Mouse (Mus musculus): ENCODE data around the gene Borcs5. TPM values are rescaled to one million over a fixed set of nuclear protein-coding genes. Genes with fewer than 3 reads are reported as not detected.

The Borcs5 gene
- total and polyA plus RNA-seq, 3 experiments: 10.2 to 16.4 (median 10.4) TPM

GRCm38 (mm10) chr6:134713897-134714296, 74.6 kb downstream of the Borcs5 start:
- Histone ChIP-seq H3K27ac (ENCODE audit: insufficient read depth, low read depth) (no peak overlapping the region), H3K9ac (ENCODE audit: insufficient read depth, low read depth) (no peak overlapping the region), H3K4me2 (ENCODE audit: insufficient read depth, low read depth, poor library complexity, severe bottlenecking) (no peak overlapping the region), H3K79me2 (replicated peaks; ENCODE audit: control insufficient read depth, extremely low read depth, insufficient read depth, poor library complexity, severe bottlenecking) (no peaks in the 10 kb centered on the region), H3K4me3 (replicated peaks in 1 of 3; ENCODE audit: low read depth in 2 of 3, low read length in 2 of 3, poor library complexity in 1 of 3) (no peak overlapping the region), H3K36me3 (replicated peaks in 1 of 2; ENCODE audit: control insufficient read depth in 1 of 2, insufficient read depth in 1 of 2, low read length in 1 of 2) (peaks cover 40 to 85% of the 10 kb centered on the region in 2 experiments), H3K27me3 (replicated peaks) (no peaks in the 10 kb centered on the region), H3K9me3 (replicated peaks; ENCODE audit: low read length) (no peaks in the 10 kb centered on the region), H3K4me1 (ENCODE audit: control insufficient read depth in 1 of 2, insufficient read depth in 2 of 2) (no peaks in the 10 kb centered on the region)
- in situ Hi-C loops (cut with MboI; ENCODE audit: low pct_ligation_motif_present, low pct_unique_long_range_greater_than_20kb, low sequenced_read_pairs): no loop called here
- DNase-seq (ENCODE audit: extremely low read depth): no peak
- dilution Hi-C loops (cut with MboI; ENCODE audit: extremely low pct_ligation_motif_present, extremely low pct_unique_long_range_greater_than_20kb, low sequenced_read_pairs): no loop called here
- TF ChIP-seq MEF2A (IDR thresholded peaks at IDR 0.05; ENCODE audit: borderline replicate concordance, low read depth, low read length) (no peak), MXI1 (IDR thresholded peaks at IDR 0.05; ENCODE audit: low read depth, low read length) (no peak), MAX (IDR thresholded peaks at IDR 0.05; ENCODE audit: low read length) (no peak), SMC3 (IDR thresholded peaks at IDR 0.05; ENCODE audit: low read depth, low read length) (no peak), ZKSCAN1 (IDR thresholded peaks at IDR 0.05; ENCODE audit: borderline replicate concordance, low read depth, low read length) (no peak), RAD21 (IDR thresholded peaks at IDR 0.05; ENCODE audit: low read depth, low read length) (no peak), TCF12 (IDR thresholded peaks at IDR 0.05; ENCODE audit: low read depth, low read length) (no peak), SIN3A (IDR thresholded peaks at IDR 0.05; ENCODE audit: low read length) (no peak)

- in situ Hi-C loops (cut with MboI; ENCODE audit: low pct_ligation_motif_present, low pct_unique_long_range_greater_than_20kb, low sequenced_read_pairs): no loop called here
- Histone ChIP-seq H3K4me1 (ENCODE audit: control insufficient read depth in 1 of 2, insufficient read depth in 2 of 2) (no peaks in the 10 kb centered on the region), H3K79me2 (replicated peaks; ENCODE audit: control insufficient read depth, extremely low read depth, insufficient read depth, poor library complexity, severe bottlenecking) (no peaks in the 10 kb centered on the region), H3K9me3 (replicated peaks; ENCODE audit: low read length) (no peaks in the 10 kb centered on the region), H3K4me2 (ENCODE audit: insufficient read depth, low read depth, poor library complexity, severe bottlenecking) (no peak overlapping the region), H3K9ac (ENCODE audit: insufficient read depth, low read depth) (no peak overlapping the region), H3K27me3 (replicated peaks) (no peaks in the 10 kb centered on the region), H3K27ac (ENCODE audit: insufficient read depth, low read depth) (no peak overlapping the region), H3K4me3 (replicated peaks in 1 of 3; ENCODE audit: low read depth in 2 of 3, low read length in 2 of 3, poor library complexity in 1 of 3) (no peak overlapping the region), H3K36me3 (replicated peaks in 1 of 2; ENCODE audit: control insufficient read depth in 1 of 2, insufficient read depth in 1 of 2, low read length in 1 of 2) (peaks cover 52 to 87% of the 10 kb centered on the region in 2 experiments)
- dilution Hi-C loops (cut with MboI; ENCODE audit: extremely low pct_ligation_motif_present, extremely low pct_unique_long_range_greater_than_20kb, low sequenced_read_pairs): no loop called here
- TF ChIP-seq MXI1 (IDR thresholded peaks at IDR 0.05; ENCODE audit: low read depth, low read length) (no peak), CTCF (conservative IDR thresholded peaks at IDR 0.05 in 1 of 2, IDR thresholded peaks at IDR 0.05 in 1 of 2; ENCODE audit: low read depth in 2 of 2, low read length in 2 of 2) (no peak), NRF1 (IDR thresholded peaks at IDR 0.05; ENCODE audit: low read depth, low read length) (no peak), TBP (conservative IDR thresholded peaks at IDR 0.05; ENCODE audit: low read depth, low read length) (no peak), E2F4 (IDR thresholded peaks at IDR 0.05; ENCODE audit: insufficient replicate concordance, low read depth, low read length) (no peak), MAZ (IDR thresholded peaks at IDR 0.05; ENCODE audit: low read depth, low read length) (no peak), SIN3A (IDR thresholded peaks at IDR 0.05; ENCODE audit: low read length) (no peak), MAX (IDR thresholded peaks at IDR 0.05; ENCODE audit: low read length) (no peak), RCOR1 (conservative IDR thresholded peaks at IDR 0.05; ENCODE audit: low read depth, low read length) (no peak)
- DNase-seq (ENCODE audit: extremely low read depth): no peak
These were observed 76.9 kb downstream of the Borcs5 start for GRCm38 (mm10) chr6:134716168-134716587.
